Mouse (Mus musculus): Measurements from ENCODE around the gene Rab5if. TPM values are rescaled to one million over a fixed set of nuclear protein-coding genes. Genes with fewer than 3 reads are reported as not detected.

Rab5if gene
- polyA plus RNA-seq, 1 experiment from 2014 or later, result 140 TPM

GRCm38 (mm10) chr2:156856311-156856710 is 6.6 kb upstream of the Rab5if start:
- Histone ChIP-seq H3K9ac (no peak overlapping the region), H3K4me2 (no peak overlapping the region), H3K4me1 (replicated peaks) (peaks cover 18% of the 10 kb centered on the region), H3K36me3 (replicated peaks) (peaks cover 33% of the 10 kb centered on the region), H3K27me3 (no peaks in the 10 kb centered on the region), H3K9me3 (replicated peaks) (no peaks in the 10 kb centered on the region), H3K27ac (replicated peaks) (no peak overlapping the region), H3K4me3 (replicated peaks) (no peak overlapping the region)
- no peak for ATAC-seq (ENCODE audit: insufficient read depth)
- WGBS (ENCODE audit: insufficient replicate concordance), result 71% methylated on average over 1 of the region's 1 CpGs

DNA sequence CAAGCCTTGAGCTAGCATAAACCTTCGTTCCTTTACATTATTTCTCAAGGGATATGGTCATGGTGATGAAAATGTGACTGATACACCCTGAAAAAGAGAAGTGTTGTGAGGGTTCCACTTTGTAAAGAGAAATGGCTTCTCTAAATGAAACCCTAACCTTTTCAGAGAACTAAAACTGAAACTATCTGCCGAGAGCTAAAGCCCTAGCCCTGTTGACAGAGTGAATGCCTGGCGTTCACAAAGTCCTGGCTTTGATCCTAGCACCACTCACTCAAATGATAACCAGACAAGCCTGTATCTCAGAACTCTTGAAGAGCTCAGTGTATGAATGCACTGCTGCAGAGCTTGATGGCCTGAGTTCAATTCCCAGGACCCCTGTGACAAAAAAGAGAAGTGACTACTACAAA is 5.5 kb upstream of the Rab5if start:
- Histone ChIP-seq H3K9me3 (replicated peaks) (no peaks in the 10 kb centered on the region), H3K27ac (replicated peaks) (peak overlapping the region; percentile 51), H3K9ac (no peak overlapping the region), H3K4me3 (replicated peaks) (no peak overlapping the region), H3K36me3 (replicated peaks) (peaks cover 22% of the 10 kb centered on the region), H3K4me2 (no peak overlapping the region), H3K27me3 (no peaks in the 10 kb centered on the region), H3K4me1 (replicated peaks) (peaks cover 19% of the 10 kb centered on the region)
- ATAC-seq (ENCODE audit: insufficient read depth), result no peak
- 64% methylated on average over 3 of the region's 3 CpGs for WGBS (ENCODE audit: insufficient replicate concordance)

- WGBS (ENCODE audit: insufficient replicate concordance), result 76% methylated on average over 2 of the region's 2 CpGs
- Histone ChIP-seq H3K4me3 (replicated peaks) (no peak within 1 kb of the TSS), H3K27ac (replicated peaks) (peak within 1 kb of the TSS; percentile 51)
Measured at GRCm38 (mm10) chr2:156857835-156858234, 5.1 kb upstream of the Rab5if start, which contains the start of gene 4930518I15Rik. Gene 4930518I15Rik, minus strand, starts transcription at chr2:156857946.

DNA sequence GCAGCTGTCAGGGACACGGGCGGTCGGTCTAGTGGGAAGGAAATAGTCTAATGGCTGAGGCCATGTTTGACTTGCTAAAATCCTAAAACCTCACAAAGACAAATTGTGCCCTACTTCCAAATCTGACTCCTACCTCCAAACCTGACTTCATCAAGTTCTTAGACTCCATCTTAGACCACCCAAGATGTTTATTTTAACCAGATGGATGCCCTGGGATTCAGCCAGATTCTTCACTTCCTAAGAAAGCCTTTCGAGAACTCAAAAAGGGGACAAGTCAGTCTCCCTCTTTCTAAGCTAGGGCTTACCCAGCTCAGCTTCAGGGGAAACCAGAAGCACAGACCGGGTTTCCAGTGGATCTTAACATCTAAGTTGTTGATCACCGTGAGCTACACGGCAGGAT is 4.3 kb upstream of the Rab5if start:
- Histone ChIP-seq H3K9ac (no peak overlapping the region), H3K9me3 (replicated peaks) (no peaks in the 10 kb centered on the region), H3K4me1 (replicated peaks) (peaks cover 19% of the 10 kb centered on the region), H3K27ac (replicated peaks) (no peak overlapping the region), H3K27me3 (no peaks in the 10 kb centered on the region), H3K4me2 (no peak overlapping the region), H3K36me3 (replicated peaks) (peaks cover 21% of the 10 kb centered on the region), H3K4me3 (replicated peaks) (no peak overlapping the region)
- no peak for ATAC-seq (ENCODE audit: insufficient read depth)
- 79% methylated on average over 7 of the region's 7 CpGs for WGBS (ENCODE audit: insufficient replicate concordance)

More at GRCm38 (mm10) chr2:156857835-156858234, 5.1 kb upstream of the Rab5if start, which contains the start of gene 4930518I15Rik:
- Histone ChIP-seq H3K4me1 (replicated peaks) (peaks cover 19% of the 10 kb centered on the region), H3K9ac (no peak within 1 kb of the TSS), H3K4me2 (no peak within 1 kb of the TSS), H3K9me3 (replicated peaks) (no peaks in the 10 kb centered on the region), H3K27me3 (no peaks in the 10 kb centered on the region), H3K36me3 (replicated peaks) (peaks cover 21% of the 10 kb centered on the region)
- no peak for ATAC-seq (ENCODE audit: insufficient read depth)

GRCm38 (mm10) chr2:156862041-156862717 is 749 bp upstream of the Rab5if start:
- peaks cover 43% of the 10 kb centered on the region for H3K4me1 ChIP-seq (replicated peaks)
- peak overlapping the region; percentile 77 for H3K4me2 ChIP-seq
- H3K36me3 ChIP-seq (replicated peaks), result peaks cover 39% of the 10 kb centered on the region
- ATAC-seq (ENCODE audit: insufficient read depth), result no peak
- peak overlapping the region; percentile 82 for H3K9ac ChIP-seq
- peak overlapping the region; percentile 90 for H3K27ac ChIP-seq (replicated peaks)
- WGBS (ENCODE audit: insufficient replicate concordance), result under 1% methylated on average over 19 of the region's 19 CpGs
- no peaks in the 10 kb centered on the region for H3K27me3 ChIP-seq
- H3K9me3 ChIP-seq (replicated peaks), result no peaks in the 10 kb centered on the region
- peak overlapping the region; percentile 100 for H3K4me3 ChIP-seq (replicated peaks)

- Histone ChIP-seq H3K4me1 (replicated peaks) (peaks cover 39% of the 10 kb centered on the region), H3K9ac (peak overlapping the region; percentile 100), H3K27me3 (no peaks in the 10 kb centered on the region), H3K27ac (replicated peaks) (peak overlapping the region; percentile 93), H3K36me3 (replicated peaks) (peaks cover 43% of the 10 kb centered on the region), H3K4me3 (replicated peaks) (peak overlapping the region; percentile 100), H3K4me2 (peak overlapping the region; percentile 80), H3K9me3 (replicated peaks) (no peaks in the 10 kb centered on the region)
- peak; percentile 23 for ATAC-seq (ENCODE audit: insufficient read depth)
- WGBS (ENCODE audit: insufficient replicate concordance), result under 1% methylated on average over 28 of the region's 28 CpGs
Measured at GRCm38 (mm10) chr2:156863487-156864160, 696 bp downstream of the Rab5if start.

GRCm38 (mm10) chr2:156864481-156864880 is 1.6 kb downstream of the Rab5if start:
- ATAC-seq (ENCODE audit: insufficient read depth), result no peak
- Histone ChIP-seq H3K27ac (replicated peaks) (peak overlapping the region; percentile 93), H3K4me2 (peak overlapping the region; percentile 80), H3K9me3 (replicated peaks) (no peaks in the 10 kb centered on the region), H3K4me1 (replicated peaks) (peaks cover 48% of the 10 kb centered on the region), H3K4me3 (replicated peaks) (peak overlapping the region; percentile 100), H3K36me3 (replicated peaks) (peaks cover 46% of the 10 kb centered on the region), H3K27me3 (no peaks in the 10 kb centered on the region), H3K9ac (peak overlapping the region; percentile 100)
- 56% methylated on average over 3 of the region's 3 CpGs for WGBS (ENCODE audit: insufficient replicate concordance)

- 72% methylated on average over 8 of the region's 8 CpGs for WGBS (ENCODE audit: insufficient replicate concordance)
- H3K9me3 ChIP-seq (replicated peaks), result no peaks in the 10 kb centered on the region
- no peak overlapping the region for H3K4me2 ChIP-seq
- no peak for ATAC-seq (ENCODE audit: insufficient read depth)
- peaks cover 57% of the 10 kb centered on the region for H3K4me1 ChIP-seq (replicated peaks)
- peak overlapping the region; percentile 53; the same call in 1 of the 2 replicates for H3K27ac ChIP-seq (replicated peaks)
- no peak overlapping the region for H3K4me3 ChIP-seq (replicated peaks)
- H3K9ac ChIP-seq, result no peak overlapping the region
- no peaks in the 10 kb centered on the region for H3K27me3 ChIP-seq
- H3K36me3 ChIP-seq (replicated peaks), result peaks cover 91% of the 10 kb centered on the region
Measured at GRCm38 (mm10) chr2:156868994-156869393, 6.1 kb downstream of the Rab5if start.

DNA sequence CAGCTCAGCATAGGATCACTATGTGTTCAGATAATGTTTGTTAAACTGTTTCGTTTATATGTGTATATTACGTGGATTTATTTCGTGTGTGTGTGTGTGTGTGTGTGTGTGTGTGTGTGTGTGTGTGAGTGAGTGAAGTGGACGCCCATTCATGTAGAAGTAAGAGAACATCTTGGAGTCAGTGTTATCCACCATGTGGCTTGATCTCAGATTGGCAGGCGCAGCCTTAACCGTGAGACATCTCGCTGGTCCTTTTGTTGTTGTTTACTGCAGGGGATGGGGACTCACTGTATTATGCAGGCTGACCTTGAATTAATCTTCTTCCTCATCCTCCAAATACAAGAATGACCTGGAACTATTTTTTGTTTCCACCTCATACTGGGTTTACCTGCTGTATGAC is 6.6 kb downstream of the Rab5if start:
- Histone ChIP-seq H3K4me3 (replicated peaks) (no peak overlapping the region), H3K4me2 (no peak overlapping the region), H3K4me1 (replicated peaks) (peaks cover 57% of the 10 kb centered on the region), H3K27ac (replicated peaks) (0 out of 2 replicates have a peak overlapping the region, but pooled peaks have one; percentile 53), H3K9me3 (replicated peaks) (no peaks in the 10 kb centered on the region), H3K36me3 (replicated peaks) (peaks cover 97% of the 10 kb centered on the region), H3K9ac (no peak overlapping the region), H3K27me3 (no peaks in the 10 kb centered on the region)
- no peak for ATAC-seq (ENCODE audit: insufficient read depth)
- WGBS (ENCODE audit: insufficient replicate concordance), result 80% methylated on average over 7 of the region's 7 CpGs

- H3K27ac ChIP-seq (replicated peaks), result no peak overlapping the region
- H3K4me3 ChIP-seq (replicated peaks), result no peak overlapping the region
- no peaks in the 10 kb centered on the region for H3K9me3 ChIP-seq (replicated peaks)
- H3K9ac ChIP-seq, result no peak overlapping the region
- H3K36me3 ChIP-seq (replicated peaks), result peaks cover 99% of the 10 kb centered on the region
- no peak for ATAC-seq (ENCODE audit: insufficient read depth)
- no peak overlapping the region for H3K4me2 ChIP-seq
- H3K27me3 ChIP-seq, result no peaks in the 10 kb centered on the region
- 41% methylated on average over 6 of the region's 6 CpGs for WGBS (ENCODE audit: insufficient replicate concordance)
- H3K4me1 ChIP-seq (replicated peaks), result peaks cover 51% of the 10 kb centered on the region
Measured at GRCm38 (mm10) chr2:156870519-156870918, 7.6 kb downstream of the Rab5if start.

- no peak for ATAC-seq (ENCODE audit: insufficient read depth)
- Histone ChIP-seq H3K4me3 (replicated peaks) (no peak overlapping the region), H3K9ac (no peak overlapping the region), H3K9me3 (replicated peaks) (no peaks in the 10 kb centered on the region), H3K36me3 (replicated peaks) (peaks cover 68% of the 10 kb centered on the region), H3K27ac (replicated peaks) (no peak overlapping the region), H3K4me2 (no peak overlapping the region), H3K27me3 (no peaks in the 10 kb centered on the region), H3K4me1 (replicated peaks) (peaks cover 40% of the 10 kb centered on the region)
- WGBS (ENCODE audit: insufficient replicate concordance), result 27% methylated on average over 5 of the region's 5 CpGs
Measured at GRCm38 (mm10) chr2:156873629-156874028, 10.7 kb downstream of the Rab5if start.

Measured in liver, embryonic 15.5 days (tissue).